Mouse (Mus musculus) 3134 (cell line): ENCODE measurements around the gene Acvr1.

ENCODE experiments used
- DNase-seq: peaks from one replicate; pipeline ENCODE4 v3.0.0-alpha.2; 2011; ENCODE audit warnings: low spot score; ENCODE audit not compliant: insufficient read length; ENCODE audit errors: extremely low read depth

The Acvr1 gene

DNA sequence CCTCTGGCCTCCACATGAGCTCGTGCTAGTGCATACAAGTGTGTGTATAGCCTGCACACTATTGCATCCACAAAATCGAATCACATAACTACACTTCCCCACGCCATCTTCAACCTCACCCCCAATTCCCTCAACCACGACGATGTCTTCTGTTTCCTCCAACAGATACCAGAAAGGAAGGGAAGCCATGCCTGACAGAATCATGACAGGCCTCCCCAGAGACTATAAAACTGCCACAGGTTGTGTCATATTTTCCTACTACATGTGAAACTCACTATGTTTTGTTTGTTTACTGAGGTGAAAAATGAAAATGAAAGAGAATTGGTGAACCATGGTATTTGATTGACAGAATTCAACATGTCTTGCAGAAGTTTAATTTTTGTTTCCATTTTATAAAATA, 143.6 kb downstream of the Acvr1 start:
- no peak for DNase-seq

DNA sequence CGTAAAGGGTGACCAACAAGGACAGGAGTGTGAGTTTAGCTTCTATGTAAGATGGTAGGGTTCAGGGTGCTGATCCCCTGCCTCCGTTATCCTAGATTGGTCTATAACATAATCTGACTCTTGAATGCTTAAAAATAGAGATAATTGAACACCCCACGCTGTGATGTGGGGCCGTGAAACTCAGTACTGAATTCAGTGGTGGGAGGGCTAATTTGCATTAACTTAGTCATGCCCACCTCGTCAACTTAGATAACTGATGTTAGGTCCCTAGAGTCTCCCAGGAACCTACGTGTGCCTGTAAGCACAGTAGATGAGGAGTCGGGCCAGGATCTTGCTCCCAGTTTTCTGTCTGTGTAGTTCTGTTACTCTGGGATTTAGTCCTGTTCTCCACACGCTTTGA, 147.4 kb downstream of the Acvr1 start:
- DNase-seq: no peak

DNA sequence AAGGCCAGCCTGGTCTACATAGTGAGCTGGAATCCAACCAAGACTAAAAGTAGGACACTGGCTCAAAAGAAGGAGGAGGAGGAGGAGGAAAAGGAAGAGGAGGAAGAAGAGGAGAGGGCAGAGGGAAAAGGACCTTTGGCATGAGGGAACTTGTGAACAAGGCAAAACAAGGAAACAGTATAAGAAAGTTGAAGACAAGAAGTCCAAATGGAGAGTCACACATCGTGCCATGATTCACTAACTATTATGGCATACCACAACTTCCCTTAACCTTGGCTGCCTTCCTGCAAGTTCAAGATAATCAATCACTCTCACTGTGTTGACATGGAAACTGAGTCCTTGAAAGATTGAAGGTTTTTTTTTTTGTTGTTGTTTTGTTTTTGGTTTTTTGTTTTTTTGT, 148.8 kb downstream of the Acvr1 start:
- no peak for DNase-seq

- DNase-seq: no peak
Measured at GRCm38 (mm10) chr2:58417684-58418083, 149.3 kb downstream of the Acvr1 start.

GRCm38 (mm10) chr2:58415037-58415436, 151.9 kb downstream of the Acvr1 start:
- DNase-seq: no peak

DNA sequence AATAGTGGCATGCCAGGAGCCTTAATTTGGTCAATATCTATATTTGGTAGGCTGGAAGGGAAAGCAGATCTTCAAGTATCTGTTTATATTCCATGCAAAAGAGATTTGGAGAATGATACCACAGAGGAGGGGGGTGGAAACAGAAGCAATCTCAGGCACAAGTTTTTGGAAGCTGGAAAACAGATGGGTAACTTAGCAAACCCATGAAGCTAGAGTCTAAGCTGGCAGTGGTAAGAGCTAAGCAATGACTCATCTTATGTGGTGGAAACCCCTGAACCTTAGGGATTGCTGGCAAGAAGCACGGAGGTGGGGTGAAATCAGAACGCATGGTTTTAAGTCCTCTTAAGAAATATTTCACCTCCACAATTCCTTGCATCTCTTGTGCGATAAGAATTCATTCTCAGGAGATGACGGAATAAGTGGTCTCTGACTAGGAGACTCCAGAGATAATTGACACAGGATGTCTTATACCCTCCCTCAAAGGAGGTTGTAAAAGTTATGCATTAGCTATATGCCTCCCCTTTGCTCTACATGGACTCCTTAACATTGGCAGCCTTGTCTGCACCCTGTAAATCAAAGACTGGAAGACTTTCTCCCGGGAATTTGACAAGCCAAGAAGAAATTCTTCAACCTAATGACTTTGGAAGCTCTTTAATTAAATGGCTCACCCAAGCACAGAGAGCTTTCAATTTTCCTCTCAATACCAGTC, 157.9 kb downstream of the Acvr1 start:
- no peak for DNase-seq

- DNase-seq: no peak
Measured at GRCm38 (mm10) chr2:58403481-58403880, 163.5 kb downstream of the Acvr1 start.

GRCm38 (mm10) chr2:58388601-58389000, 178.4 kb downstream of the Acvr1 start:
- no peak for DNase-seq

- DNase-seq: no peak
Measured at GRCm38 (mm10) chr2:58380020-58380419, 186.9 kb downstream of the Acvr1 start.

DNA sequence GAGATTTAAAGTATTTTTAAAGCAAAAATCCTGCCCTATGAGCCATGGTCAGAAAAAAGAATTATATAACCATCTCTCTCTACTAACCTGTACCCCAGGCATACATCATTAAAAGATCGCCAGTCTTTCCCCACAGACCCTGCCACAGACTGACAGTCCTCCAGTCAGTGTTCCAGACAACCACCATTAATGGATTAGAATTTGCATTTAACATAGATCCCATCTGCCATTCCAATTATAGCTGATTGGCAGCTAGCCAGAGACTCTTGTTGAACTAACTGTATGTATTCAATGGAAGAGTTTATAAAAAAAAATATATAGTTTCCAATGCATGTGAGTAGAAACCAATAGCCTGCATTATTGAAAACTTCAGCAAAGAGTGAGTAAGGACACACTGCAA, 187.5 kb downstream of the Acvr1 start:
- no peak for DNase-seq

DNA sequence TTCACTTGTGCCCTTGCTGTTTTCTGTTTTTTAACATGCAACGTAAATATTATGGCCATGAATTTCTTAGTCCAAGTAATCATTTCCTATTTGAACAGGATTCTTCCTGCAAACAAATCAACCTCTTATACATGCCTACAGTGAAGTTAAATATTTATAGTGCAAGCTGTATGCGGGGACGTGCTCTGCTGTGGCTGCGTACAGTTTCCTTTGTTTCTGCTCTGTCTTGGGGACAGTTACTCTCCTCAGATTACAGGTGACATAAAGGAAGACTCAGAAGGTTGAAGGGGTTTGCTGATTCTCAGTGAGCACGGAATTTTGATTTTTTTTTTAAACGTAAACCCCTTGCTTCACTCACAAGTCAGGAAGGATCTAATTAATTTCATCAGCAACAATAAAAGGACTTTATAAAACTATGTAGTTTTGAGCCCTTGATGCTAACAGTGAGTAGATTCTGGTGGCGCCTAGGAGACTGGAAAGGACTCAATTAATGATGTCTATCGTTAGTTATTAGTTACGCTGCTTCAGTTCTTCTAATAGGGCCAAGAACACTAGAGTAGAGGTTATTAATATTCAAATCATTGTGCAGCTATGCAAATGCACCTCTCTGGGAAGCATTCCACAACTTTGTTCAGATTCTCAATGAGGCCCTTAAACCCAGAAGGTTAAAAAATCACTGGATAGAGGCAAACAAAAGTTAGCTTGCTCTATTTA, 189.4 kb downstream of the Acvr1 start:
- DNase-seq: no peak

GRCm38 (mm10) chr2:58366196-58366595, 200.8 kb downstream of the Acvr1 start:
- no peak for DNase-seq

- DNase-seq: no peak
Measured at GRCm38 (mm10) chr2:58361361-58362046, 205.5 kb downstream of the Acvr1 start.

DNA sequence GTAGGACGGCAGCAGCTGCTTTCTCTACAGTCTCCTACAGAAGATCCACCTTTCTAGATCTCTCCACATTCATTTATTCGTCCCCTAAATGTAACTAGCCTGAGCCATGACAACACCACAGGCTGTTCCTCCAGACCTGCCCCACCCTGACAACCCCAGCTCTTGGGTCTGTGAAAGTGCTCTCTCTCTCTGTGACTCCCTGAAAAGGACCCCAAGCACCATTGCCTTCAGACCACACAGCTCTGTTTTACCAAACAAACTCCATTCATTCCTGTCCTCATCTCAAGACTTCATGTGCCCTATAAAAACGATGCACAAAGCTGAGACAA, 208.9 kb downstream of the Acvr1 start:
- no peak for DNase-seq

- DNase-seq: no peak
Measured at GRCm38 (mm10) chr2:58357414-58358131, 209.4 kb downstream of the Acvr1 start, which contains the start of gene Acvr1c. TSS of gene Acvr1c (minus strand) at chr2:58357895.

GRCm38 (mm10) chr2:58357068-58357413, 209.9 kb downstream of the Acvr1 start:
- DNase-seq: no peak

DNA sequence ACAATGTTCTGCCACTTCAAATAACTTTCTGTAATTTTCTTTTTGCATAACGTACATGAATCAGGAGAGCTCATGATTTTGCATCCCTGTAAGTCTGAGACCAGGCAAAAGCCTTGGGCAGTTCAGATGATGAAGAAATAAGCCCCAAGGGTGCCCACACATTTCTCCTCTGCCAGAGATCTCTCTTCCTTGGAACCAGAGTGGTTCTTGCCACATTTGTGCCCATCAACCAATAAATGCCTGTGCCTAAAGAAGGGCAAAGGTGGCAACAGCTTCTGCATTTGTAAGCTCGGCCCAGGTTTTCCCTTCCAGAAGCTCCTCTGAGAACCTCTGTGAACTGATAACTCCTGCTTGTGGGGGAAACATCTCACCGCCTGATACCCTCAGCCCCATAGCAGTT, 212.6 kb downstream of the Acvr1 start:
- DNase-seq: no peak

DNA sequence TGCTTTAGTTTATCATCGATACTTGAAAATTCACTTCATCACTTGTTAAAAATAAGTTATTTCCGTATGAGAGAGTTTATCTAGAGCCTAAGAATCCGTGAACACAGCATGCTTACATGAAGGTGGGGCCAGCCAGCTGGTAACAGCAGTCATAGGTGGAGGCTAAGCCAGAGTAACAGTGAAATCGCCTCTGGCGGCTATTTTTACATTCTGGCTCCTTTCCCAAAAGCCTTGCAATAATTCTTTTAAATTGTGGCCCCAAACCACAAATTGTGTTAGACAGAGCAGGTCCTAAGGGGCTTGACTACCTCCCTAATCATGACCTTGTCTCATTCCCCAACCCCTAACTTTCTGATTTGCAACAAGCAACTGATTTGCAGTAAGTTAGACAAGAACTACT, 214.1 kb downstream of the Acvr1 start:
- DNase-seq: no peak

DNA sequence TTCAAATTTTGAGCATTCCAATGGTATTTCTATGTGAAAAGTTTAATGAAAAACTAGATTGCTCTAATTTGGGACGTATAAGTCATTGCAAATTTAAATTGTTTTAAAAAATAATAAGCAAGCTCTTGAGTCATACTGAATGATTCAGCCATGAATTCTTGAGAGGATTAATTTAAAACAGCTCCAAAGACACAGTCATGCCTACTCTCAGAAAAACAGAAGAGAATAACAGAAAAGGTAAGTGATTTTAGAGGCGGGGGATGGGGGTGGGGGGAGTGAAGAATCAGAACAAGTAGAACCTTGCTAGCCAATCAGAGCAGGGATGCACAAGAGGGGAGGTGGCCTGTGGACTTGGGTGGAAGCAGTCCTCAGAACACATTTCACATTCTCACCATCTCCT, 216.3 kb downstream of the Acvr1 start:
- no peak for DNase-seq
